Mouse (Mus musculus) limb, embryonic 11.5 days (tissue): ENCODE data around the gene Mamdc2. TPM values are rescaled to one million over a fixed set of nuclear protein-coding genes. Genes with fewer than 3 reads are reported as not detected.

ENCODE experiments used
- ATAC-seq: fragments of 200-750 bp; cut with Nextera tagmentation; 2 replicates; pipeline ENCODE4 v1.8.0; 2017; ENCODE audit warnings: low read depth; ENCODE audit not compliant: insufficient number of reproducible peaks, low FRiP score, low TSS enrichment
- DNase-seq: peaks from one replicate; pipeline ENCODE4 v3.0.0-alpha.2; 2015; ENCODE audit warnings: low spot score
- H3K27ac ChIP-seq: fragments of 300-500 bp; sonication (generic); replicated peaks from 2 replicates; pipeline ENCODE4 v1.5.1; 2014; ENCODE audit warnings: low read depth, mild to moderate bottlenecking, low read length
- H3K27me3 ChIP-seq: fragments of 300-500 bp; sonication (generic); 2 replicates; pipeline ENCODE4 v1.6.1; 2014; ENCODE audit warnings: mild to moderate bottlenecking, low read length, mixed read lengths; ENCODE audit not compliant: control insufficient read depth, insufficient read depth
- H3K36me3 ChIP-seq: fragments of 300-500 bp; sonication (generic); 2 replicates; pipeline ENCODE4 v1.6.1; 2014; ENCODE audit warnings: mild to moderate bottlenecking, low read length, moderate library complexity, mixed read lengths; ENCODE audit not compliant: control insufficient read depth, insufficient read depth
- H3K4me1 ChIP-seq: fragments of 300-500 bp; sonication (generic); 2 replicates; pipeline ENCODE4 v1.6.1; 2014; ENCODE audit warnings: low read length, mixed read lengths; ENCODE audit not compliant: control insufficient read depth, insufficient read depth
- H3K4me2 ChIP-seq: fragments of 300-500 bp; sonication (generic); 2 replicates; pipeline ENCODE4 v1.6.1; 2014; ENCODE audit warnings: low read depth, mild to moderate bottlenecking, moderate library complexity; ENCODE audit not compliant: severe bottlenecking
- H3K4me3 ChIP-seq: fragments of 300-500 bp; sonication (generic); 2 replicates; pipeline ENCODE4 v1.5.1; 2014; ENCODE audit warnings: low read depth, low read length
- H3K9ac ChIP-seq: fragments of 300-500 bp; sonication (generic); 2 replicates; pipeline ENCODE4 v1.6.1; 2014; ENCODE audit warnings: mild to moderate bottlenecking, low read length
- H3K9me3 ChIP-seq: fragments of 300-500 bp; sonication (generic); 2 replicates; pipeline ENCODE4 v1.6.1; 2016; ENCODE audit warnings: low read length; ENCODE audit not compliant: control insufficient read depth
- WGBS: fragments of 180-500 bp; shearing (Covaris S2); extraction: QIAGEN DNeasy Blood & Tissue Kit; methylation state at CpG from one replicate; pipeline ENCODE4 v1.1.7; 2014; 5-methylcytosine and 5-hydroxymethylcytosine counted together
- polyA plus RNA-seq: library from polyadenylated mRNA; unstranded; fragments of >200 nt; fragmentation: Nextera tagmentation; extraction: Ambion mirVana; gene quantifications from 2 replicates; pipeline ENCODE4 v1.2.1, GENCODE M21; 2014

The Mamdc2 gene
- polyA plus RNA-seq, 1 experiment from 2014 or later, result 0.80 TPM

GRCm38 (mm10) chr19:23256771-23257170 lies 191.5 kb downstream of the Mamdc2 start:
- H3K4me2 ChIP-seq, result no peak overlapping the region
- no peak for DNase-seq
- H3K36me3 ChIP-seq, result peaks cover 13% of the 10 kb centered on the region; the same call in 1 of the 2 replicates
- WGBS, result 85% methylated on average over 9 of the region's 9 CpGs
- no peaks in the 10 kb centered on the region for H3K9me3 ChIP-seq
- H3K9ac ChIP-seq, result no peak overlapping the region
- H3K4me3 ChIP-seq, result no peak overlapping the region
- no peaks in the 10 kb centered on the region for H3K4me1 ChIP-seq
- no peak for ATAC-seq
- no peaks in the 10 kb centered on the region for H3K27me3 ChIP-seq
- H3K27ac ChIP-seq, result no peak overlapping the region

Other genes with a start within 250 kb of the Mamdc2 start
- 50.6 and 55.8 TPM in 2 replicates for gene Smc5, start 174.5 kb downstream of the Mamdc2 start, polyA plus RNA-seq
- not detected in 2 replicates for gene 1700028P14Rik, start 204.4 kb upstream of the Mamdc2 start, polyA plus RNA-seq
- gene Ptar1, start 239.0 kb upstream of the Mamdc2 start, polyA plus RNA-seq, result 7.3 and 7.9 TPM in 2 replicates